Mouse (Mus musculus) heart, embryonic 11.5 days (tissue): ENCODE results near the gene Extl1. TPM values are rescaled to one million over a fixed set of nuclear protein-coding genes. Genes with fewer than 3 reads are reported as not detected.

ENCODE experiments used
- ATAC-seq: fragments of 200-750 bp; cut with Nextera tagmentation; replicated peaks from 2 replicates; pipeline ENCODE4 v1.8.0; 2017; ENCODE audit warnings: moderate library complexity; ENCODE audit not compliant: insufficient number of reproducible peaks, low FRiP score, low TSS enrichment
- H3K27ac ChIP-seq: fragments of 300-500 bp; sonication (generic); 2 replicates; pipeline ENCODE4 v1.5.1; 2014; ENCODE audit warnings: mild to moderate bottlenecking, low read depth, low read length
- H3K27me3 ChIP-seq: fragments of 300-500 bp; sonication (generic); 2 replicates; pipeline ENCODE4 v1.6.1; 2014; ENCODE audit warnings: mild to moderate bottlenecking, low read length, mixed read lengths; ENCODE audit not compliant: control insufficient read depth, insufficient read depth
- H3K36me3 ChIP-seq: fragments of 300-500 bp; sonication (generic); 2 replicates; pipeline ENCODE4 v1.6.1; 2014; ENCODE audit warnings: mild to moderate bottlenecking, low read length, moderate library complexity, mixed read lengths; ENCODE audit not compliant: control insufficient read depth, insufficient read depth
- H3K4me1 ChIP-seq: fragments of 300-500 bp; sonication (generic); 2 replicates; pipeline ENCODE4 v1.6.1; 2014; ENCODE audit warnings: low read length; ENCODE audit not compliant: control insufficient read depth, insufficient read depth
- H3K4me2 ChIP-seq: fragments of 300-500 bp; sonication (generic); 2 replicates; pipeline ENCODE4 v1.6.1; 2014; ENCODE audit warnings: mild to moderate bottlenecking, moderate library complexity
- H3K4me3 ChIP-seq: fragments of 300-500 bp; sonication (generic); 2 replicates; pipeline ENCODE4 v1.5.1; 2014; ENCODE audit warnings: low read depth, low read length
- H3K9ac ChIP-seq: fragments of 300-500 bp; sonication (generic); 2 replicates; pipeline ENCODE4 v1.6.1; 2014; ENCODE audit warnings: mild to moderate bottlenecking, low read depth, low read length, moderate library complexity
- H3K9me3 ChIP-seq: fragments of 300-500 bp; sonication (generic); replicated peaks from 2 replicates; pipeline ENCODE4 v1.6.1; 2016; ENCODE audit warnings: low read length; ENCODE audit not compliant: control insufficient read depth
- WGBS: fragments of 180-500 bp; shearing (Covaris S2); extraction: QIAGEN DNeasy Blood & Tissue Kit; methylation state at CpG from one replicate; pipeline ENCODE4 v1.1.7; 2014; ENCODE audit not compliant: insufficient replicate concordance; 5-methylcytosine and 5-hydroxymethylcytosine counted together
- polyA plus RNA-seq: library from polyadenylated mRNA; unstranded; fragments of >200 nt; fragmentation: Nextera tagmentation; extraction: Ambion mirVana; gene quantifications from 2 replicates; pipeline ENCODE4 v1.2.1, GENCODE M21; 2014

The Extl1 gene
- polyA plus RNA-seq, 1 experiment from 2014 or later, result 2.0 TPM

DNA sequence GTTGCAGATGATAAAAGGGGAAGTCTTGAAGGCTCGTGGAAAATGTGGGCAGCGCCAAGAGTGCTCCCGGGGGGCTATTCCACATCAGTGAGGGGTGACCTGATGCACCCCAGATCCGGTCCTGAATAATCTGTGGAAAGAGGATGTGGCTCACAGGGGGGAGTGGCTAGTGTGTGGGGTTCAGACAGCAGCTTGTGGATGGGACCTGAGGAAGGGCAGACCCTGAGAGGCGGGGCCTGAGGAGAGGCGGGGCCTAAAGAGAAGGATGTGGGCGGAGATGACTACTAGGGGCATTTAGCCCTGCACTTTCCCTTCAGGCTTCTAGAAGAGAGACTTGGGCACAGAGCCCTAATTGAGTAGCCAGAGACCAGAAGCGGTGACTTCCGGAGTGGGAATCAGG lies 21.1 kb downstream of the Extl1 start:
- no peak for ATAC-seq
- Histone ChIP-seq H3K4me1 (peaks cover 4% of the 10 kb centered on the region; the same call in 1 of the 2 replicates), H3K27ac (no peak overlapping the region), H3K36me3 (no peaks in the 10 kb centered on the region), H3K27me3 (peaks cover 11% of the 10 kb centered on the region), H3K4me3 (no peak overlapping the region), H3K4me2 (peak overlapping the region; percentile 37), H3K9ac (no peak overlapping the region), H3K9me3 (no peaks in the 10 kb centered on the region)
- WGBS, result 30% methylated on average over 9 of the region's 9 CpGs

DNA sequence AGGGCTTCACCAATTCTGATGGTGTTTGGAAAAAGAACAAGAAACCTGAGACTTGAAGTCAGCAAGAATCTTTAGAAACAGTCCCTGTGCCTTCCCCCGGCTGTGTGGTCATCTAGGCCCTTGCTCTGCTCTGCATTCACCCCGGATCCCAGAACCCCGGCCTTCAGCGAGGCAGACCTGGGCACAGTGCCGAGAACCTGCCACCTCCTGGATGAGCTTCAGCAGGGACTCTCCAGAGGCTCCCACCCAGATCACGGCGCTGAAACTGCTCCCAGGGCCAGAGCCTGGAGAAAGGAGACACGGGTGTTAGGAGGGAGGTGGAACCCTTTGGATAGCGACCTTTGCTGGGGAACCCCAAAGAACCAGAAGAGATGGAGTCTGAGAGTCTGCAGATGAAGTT lies 21.5 kb downstream of the Extl1 start:
- Histone ChIP-seq H3K4me1 (peaks cover 7% of the 10 kb centered on the region), H3K9ac (no peak overlapping the region), H3K27ac (no peak overlapping the region), H3K4me2 (no peak overlapping the region), H3K27me3 (peaks cover 12% of the 10 kb centered on the region), H3K4me3 (no peak overlapping the region), H3K9me3 (no peaks in the 10 kb centered on the region), H3K36me3 (no peaks in the 10 kb centered on the region)
- 65% methylated on average over 9 of the region's 9 CpGs for WGBS
- ATAC-seq, result no peak

DNA sequence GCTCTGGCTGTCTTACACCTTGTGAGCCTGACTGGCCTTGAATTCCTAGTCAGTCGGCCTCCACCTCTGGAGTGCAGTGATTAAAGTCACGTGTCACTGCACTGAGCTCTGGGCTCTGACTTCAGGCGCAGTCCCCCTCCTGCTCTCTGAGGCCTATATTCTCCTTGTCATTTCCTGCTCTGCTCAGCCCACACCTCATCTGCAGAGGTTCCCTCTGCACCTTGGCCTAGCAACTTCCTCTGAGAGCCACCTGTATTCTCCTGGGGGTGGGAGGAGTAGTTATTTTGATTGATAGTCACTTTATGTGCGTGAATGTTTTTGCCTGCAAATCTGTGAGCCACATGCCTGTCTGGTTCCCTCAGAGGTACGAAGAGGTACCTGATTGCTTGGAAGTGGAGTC lies 22.4 kb downstream of the Extl1 start:
- peaks cover 12% of the 10 kb centered on the region for H3K27me3 ChIP-seq
- no peak overlapping the region for H3K4me3 ChIP-seq
- 32% methylated on average over 5 of the region's 5 CpGs for WGBS
- no peak overlapping the region for H3K9ac ChIP-seq
- peaks cover 14% of the 10 kb centered on the region for H3K4me1 ChIP-seq
- no peak overlapping the region for H3K27ac ChIP-seq
- no peaks in the 10 kb centered on the region for H3K36me3 ChIP-seq
- ATAC-seq, result no peak
- H3K4me2 ChIP-seq, result no peak overlapping the region
- H3K9me3 ChIP-seq, result no peaks in the 10 kb centered on the region

DNA sequence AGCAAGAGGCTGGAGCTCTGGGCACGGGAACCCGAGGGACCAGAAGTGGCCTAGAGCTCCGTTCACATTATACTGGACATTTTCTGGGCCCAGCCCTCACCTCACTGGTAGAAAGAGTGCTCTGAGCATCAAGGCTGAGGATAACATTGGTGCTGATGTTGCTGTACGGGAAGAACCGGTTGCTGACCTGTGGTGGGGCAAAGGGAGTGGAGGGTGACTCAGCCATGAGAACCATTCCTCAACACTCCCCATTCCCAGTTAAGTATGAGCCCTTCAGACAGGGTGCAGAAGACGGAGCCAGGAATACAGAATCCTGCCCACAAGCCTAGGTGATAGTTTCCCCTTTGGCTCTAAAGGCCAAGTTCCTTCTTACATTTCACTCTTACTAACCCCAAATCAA lies 24.0 kb downstream of the Extl1 start:
- Histone ChIP-seq H3K9me3 (no peaks in the 10 kb centered on the region), H3K27me3 (peaks cover 8% of the 10 kb centered on the region), H3K9ac (no peak overlapping the region), H3K36me3 (no peaks in the 10 kb centered on the region), H3K4me1 (peaks cover 25% of the 10 kb centered on the region), H3K4me3 (no peak overlapping the region), H3K4me2 (no peak overlapping the region), H3K27ac (no peak overlapping the region)
- WGBS, result 78% methylated on average over 6 of the region's 6 CpGs
- no peak for ATAC-seq

DNA sequence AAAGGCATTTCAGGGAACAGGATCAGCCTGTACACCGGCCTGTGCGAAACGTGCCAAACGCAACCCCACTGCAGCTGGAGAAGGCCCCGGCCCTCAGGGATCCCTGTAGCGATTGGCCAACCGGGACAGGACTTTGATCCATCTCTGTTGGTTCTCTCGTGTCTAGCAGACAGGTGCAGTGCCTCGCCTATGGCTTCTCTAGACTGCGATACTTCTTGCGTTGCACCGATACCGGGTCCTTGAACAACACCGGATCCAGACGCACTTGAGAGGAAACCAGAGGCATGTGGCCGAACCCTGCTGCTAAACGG lies 26.2 kb downstream of the Extl1 start:
- WGBS, result 33% methylated on average over 17 of the region's 17 CpGs
- no peak for ATAC-seq
- Histone ChIP-seq H3K36me3 (no peaks in the 10 kb centered on the region), H3K27ac (no peak overlapping the region), H3K9ac (no peak overlapping the region), H3K27me3 (peaks cover 8% of the 10 kb centered on the region), H3K4me3 (no peak overlapping the region), H3K4me2 (peak overlapping the region; percentile 46), H3K9me3 (no peaks in the 10 kb centered on the region), H3K4me1 (peaks cover 32% of the 10 kb centered on the region)

DNA sequence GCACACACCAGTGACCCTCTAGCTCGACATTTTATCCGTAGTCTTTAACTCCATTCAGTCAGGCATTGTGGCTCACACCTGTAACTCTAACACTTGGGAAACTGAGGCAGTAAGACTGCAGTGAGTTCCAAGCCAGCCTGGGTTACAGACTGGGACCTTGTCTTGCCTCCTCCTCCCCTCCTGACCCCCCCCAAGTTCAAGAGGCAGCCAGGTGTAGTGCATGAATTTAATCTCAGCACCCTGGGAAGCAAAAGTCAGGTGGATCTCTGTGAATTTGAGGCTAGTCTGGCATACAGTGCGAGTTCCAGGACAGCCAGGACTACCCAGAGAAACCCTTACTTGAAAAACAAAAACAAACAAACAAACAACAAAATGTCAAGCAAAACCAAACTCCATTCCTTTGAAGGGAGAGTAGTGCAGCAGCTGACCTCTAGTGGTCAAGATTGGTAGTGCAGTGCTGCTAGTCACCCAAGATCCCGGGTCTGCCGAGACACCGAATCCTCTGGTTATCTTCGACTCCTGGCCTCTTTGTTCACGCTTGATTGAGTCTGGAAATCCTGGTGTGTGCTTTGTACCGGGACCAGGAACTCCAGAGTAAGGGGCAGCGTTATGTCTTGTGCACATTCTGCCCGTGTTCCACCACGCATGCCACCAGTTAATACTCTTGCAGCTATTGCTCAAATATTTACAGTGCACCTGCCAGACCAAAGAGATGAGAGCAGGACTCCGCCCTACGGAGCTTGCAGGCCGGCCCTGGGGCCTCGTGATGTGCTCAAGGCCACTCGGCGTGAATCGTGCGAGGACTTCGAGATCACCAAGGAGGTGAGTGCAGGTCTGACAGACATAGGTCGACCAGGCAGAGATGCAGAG lies 26.8 kb downstream of the Extl1 start:
- H3K4me2 ChIP-seq, result peak overlapping the region; percentile 46
- H3K4me1 ChIP-seq, result peaks cover 35% of the 10 kb centered on the region
- H3K4me3 ChIP-seq, result no peak overlapping the region
- H3K27me3 ChIP-seq, result peaks cover 8% of the 10 kb centered on the region
- WGBS, result 20% methylated on average over 22 of the region's 22 CpGs
- H3K9ac ChIP-seq, result no peak overlapping the region
- H3K9me3 ChIP-seq, result no peaks in the 10 kb centered on the region
- no peaks in the 10 kb centered on the region for H3K36me3 ChIP-seq
- ATAC-seq, result no peak
- peak overlapping the region; percentile 17; the same call in 1 of the 2 replicates for H3K27ac ChIP-seq

DNA sequence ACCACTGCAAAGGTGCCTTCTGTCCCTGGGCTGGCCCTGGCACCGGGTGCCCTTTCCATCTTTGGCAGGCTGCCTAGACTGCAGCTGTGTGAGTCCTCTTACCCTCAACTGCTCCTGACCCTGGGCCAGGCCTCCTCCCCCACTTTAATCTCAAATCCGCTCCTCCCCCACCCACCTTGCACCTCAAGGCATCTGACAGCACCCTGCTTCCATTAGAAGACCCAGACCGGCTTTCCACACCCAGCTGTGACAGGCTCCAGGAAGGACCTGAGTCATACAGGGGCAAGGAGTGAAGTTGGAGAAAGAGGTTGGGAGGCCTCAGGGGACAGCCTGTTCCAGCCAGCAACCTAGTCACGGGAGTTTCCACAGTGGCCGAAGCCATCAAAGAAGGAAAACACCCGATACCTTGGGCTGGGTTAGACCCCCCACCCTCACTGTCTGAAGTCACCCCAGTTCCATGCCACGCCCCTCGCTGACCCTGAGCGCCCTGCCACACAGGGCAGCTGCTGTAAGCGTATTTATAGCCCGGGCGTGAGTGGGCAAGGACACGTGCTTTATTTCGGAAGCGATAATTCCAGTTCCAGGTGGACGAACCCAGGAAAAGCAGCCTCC lies 27.7 kb downstream of the Extl1 start:
- H3K4me1 ChIP-seq, result peaks cover 42% of the 10 kb centered on the region
- no peaks in the 10 kb centered on the region for H3K36me3 ChIP-seq
- ATAC-seq, result peak; percentile 50; the same call in 1 of the 2 replicates
- H3K27me3 ChIP-seq, result peaks cover 8% of the 10 kb centered on the region
- WGBS, result 34% methylated on average over 16 of the region's 16 CpGs
- peak overlapping the region; percentile 40 for H3K4me2 ChIP-seq
- H3K4me3 ChIP-seq, result no peak overlapping the region
- H3K9ac ChIP-seq, result no peak overlapping the region
- no peaks in the 10 kb centered on the region for H3K9me3 ChIP-seq
- peak overlapping the region; percentile 17; the same call in 1 of the 2 replicates for H3K27ac ChIP-seq

DNA sequence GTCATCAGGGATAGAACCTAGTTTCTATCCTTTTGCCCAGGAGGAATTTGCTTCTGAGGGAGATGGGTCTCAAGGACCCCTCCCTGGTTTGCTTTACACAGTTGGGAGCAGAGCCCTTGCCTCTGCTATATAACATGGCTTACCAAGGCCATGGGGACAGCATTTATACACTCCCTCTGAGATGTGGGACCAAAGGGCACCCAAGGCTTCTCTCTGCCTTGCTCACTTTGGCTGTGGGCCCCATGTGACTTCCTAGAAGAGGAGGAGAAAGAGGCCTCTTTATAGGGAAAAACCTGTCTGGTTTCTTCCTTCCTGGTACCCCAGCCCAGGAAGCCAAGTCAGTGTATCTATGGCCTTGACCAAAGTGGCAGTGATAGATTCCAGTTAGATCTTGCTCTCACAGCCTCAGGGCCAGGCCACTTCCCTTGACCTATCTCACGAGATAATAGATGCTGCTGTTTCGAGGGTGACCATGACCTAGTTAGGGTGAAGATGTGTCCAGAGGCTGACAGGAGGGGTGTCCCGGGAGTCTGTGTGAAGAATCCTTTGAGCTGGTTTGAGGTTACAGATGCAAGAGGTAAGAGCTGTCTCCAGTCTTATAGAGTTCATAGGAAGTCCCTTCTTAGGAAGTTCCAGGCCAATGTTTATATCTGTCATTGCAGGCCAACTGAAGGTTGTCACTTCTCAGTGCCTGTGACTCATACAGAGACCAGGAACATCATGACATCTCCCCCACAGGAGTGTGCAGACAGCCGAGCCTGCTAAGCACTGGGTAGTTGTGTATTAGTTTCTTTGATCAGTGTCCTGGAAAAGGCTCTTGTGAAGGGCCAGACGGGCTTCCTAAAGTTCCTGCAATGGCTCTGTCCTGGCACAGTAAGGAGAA lies 29.9 kb downstream of the Extl1 start:
- H3K4me3 ChIP-seq, result no peak overlapping the region
- no peak overlapping the region for H3K9ac ChIP-seq
- WGBS, result 42% methylated on average over 5 of the region's 5 CpGs
- H3K27me3 ChIP-seq, result peaks cover 8% of the 10 kb centered on the region
- H3K4me1 ChIP-seq, result peaks cover 42% of the 10 kb centered on the region
- H3K27ac ChIP-seq, result no peak overlapping the region; the same call in 1 of the 2 replicates
- H3K36me3 ChIP-seq, result no peaks in the 10 kb centered on the region
- H3K9me3 ChIP-seq, result no peaks in the 10 kb centered on the region
- no peak for ATAC-seq
- no peak overlapping the region for H3K4me2 ChIP-seq
